Mouse (Mus musculus): ENCODE measurements around the gene Tcf7l2.

DNA sequence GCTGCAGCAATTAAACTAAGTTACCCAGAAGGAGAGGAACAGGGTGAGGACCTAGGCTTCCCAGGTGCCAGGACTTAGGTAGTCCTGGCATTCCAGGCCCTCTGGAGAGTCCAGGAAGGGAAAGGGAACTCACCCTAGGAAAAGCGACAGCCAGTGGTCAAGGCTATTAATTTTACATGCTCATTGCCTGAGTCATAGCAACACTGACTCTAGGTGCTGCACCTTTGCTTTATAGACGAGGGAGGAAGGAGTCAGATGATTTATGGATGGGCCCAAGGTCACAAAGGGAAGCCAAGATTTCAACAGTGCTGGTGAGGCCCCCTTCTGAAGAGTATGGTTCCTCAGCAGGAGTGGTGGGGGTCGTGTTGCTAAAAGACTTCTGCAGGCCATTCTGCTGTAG lies 8.6 kb upstream of the Tcf7l2 start:
- TF ChIP-seq MAX (IDR thresholded peaks at IDR 0.05; ENCODE audit: low read depth) = no peak
- no peak for TF ChIP-seq POLR2A (IDR thresholded peaks at IDR 0.05; ENCODE audit: insufficient read length, low read depth)
- no peak for TF ChIP-seq MYOG (IDR thresholded peaks at IDR 0.05; ENCODE audit: control insufficient read depth in 1 of 3, insufficient read depth in 1 of 3, insufficient read length in 2 of 3, low read depth in 2 of 3)
- TF ChIP-seq CEBPB (IDR thresholded peaks at IDR 0.05; ENCODE audit: insufficient read depth, poor library complexity, severe bottlenecking) = no peak
- no peak for TF ChIP-seq E2F4 (IDR thresholded peaks at IDR 0.05; ENCODE audit: insufficient read depth)
- TF ChIP-seq TCF12 (IDR thresholded peaks at IDR 0.05; ENCODE audit: insufficient read depth, poor library complexity, severe bottlenecking) = no peak
- TF ChIP-seq MYOD1 (IDR thresholded peaks at IDR 0.05; ENCODE audit: control insufficient read depth in 1 of 3, insufficient read length in 2 of 3, low read depth in 2 of 3) = no peak
- no peak for TF ChIP-seq USF1 (IDR thresholded peaks at IDR 0.05; ENCODE audit: low read depth)
